Mouse (Mus musculus) embryonic fibroblast, embryonic 13.5 days (primary cell): ENCODE results near the gene Heatr5b.

ENCODE experiments used
- CTCF ChIP-seq: IDR thresholded peaks from 2 replicates; pipeline ENCODE4 v1.5.1; 2011; ENCODE audit warnings: mild to moderate bottlenecking, control low read depth, low read length, moderate library complexity, borderline replicate concordance; ENCODE audit not compliant: insufficient read depth
- POLR2A ChIP-seq: IDR thresholded peaks from 2 replicates; pipeline ENCODE4 v1.6.1; 2011; ENCODE audit warnings: low read depth, mild to moderate bottlenecking, control low read depth, low read length, moderate library complexity

- no peak for TF ChIP-seq CTCF
- TF ChIP-seq POLR2A = no peak
Observed at GRCm38 (mm10) chr17:78719086-78719485, 116.1 kb downstream of the Heatr5b start.
